Mouse (Mus musculus): ENCODE measurements around the gene Saa2. TPM values are rescaled to one million over a fixed set of nuclear protein-coding genes. Genes with fewer than 3 reads are reported as not detected.

The Saa2 gene
- polyA plus RNA-seq (2012; fragmentation: generic; extraction: Trizol), result not detected

GRCm38 (mm10) chr7:46751490-46751889, at the start of gene Saa2:
Gene Saa2, plus strand, starts transcription at chr7:46751790.

DNA sequence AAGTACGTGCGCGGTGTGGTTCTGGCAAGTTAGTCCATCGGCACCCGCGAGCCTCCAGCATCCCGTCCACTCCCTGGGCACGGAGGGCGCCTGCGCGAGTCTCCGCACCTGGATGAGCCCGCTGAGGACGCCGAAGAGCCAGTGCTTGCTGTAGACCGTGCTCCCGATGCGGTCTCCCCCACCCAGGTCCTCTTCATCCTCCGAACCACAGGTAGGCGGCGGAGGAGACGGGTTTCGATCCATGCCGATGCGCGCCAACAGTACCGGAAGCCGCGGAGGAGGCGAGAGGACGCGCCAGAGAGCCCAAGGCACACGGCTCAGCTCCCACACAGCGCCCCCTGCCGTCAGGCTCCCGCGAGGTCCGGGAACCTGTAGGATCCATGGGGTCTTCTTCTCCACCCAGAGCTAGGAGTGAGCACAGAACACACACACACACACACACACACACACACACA, 41.2 kb upstream of the Saa2 start, which contains the start of gene Saal1:
Gene Saal1 (minus strand): TSS at position 291 of the 455 bp plus-strand sequence.

DNA sequence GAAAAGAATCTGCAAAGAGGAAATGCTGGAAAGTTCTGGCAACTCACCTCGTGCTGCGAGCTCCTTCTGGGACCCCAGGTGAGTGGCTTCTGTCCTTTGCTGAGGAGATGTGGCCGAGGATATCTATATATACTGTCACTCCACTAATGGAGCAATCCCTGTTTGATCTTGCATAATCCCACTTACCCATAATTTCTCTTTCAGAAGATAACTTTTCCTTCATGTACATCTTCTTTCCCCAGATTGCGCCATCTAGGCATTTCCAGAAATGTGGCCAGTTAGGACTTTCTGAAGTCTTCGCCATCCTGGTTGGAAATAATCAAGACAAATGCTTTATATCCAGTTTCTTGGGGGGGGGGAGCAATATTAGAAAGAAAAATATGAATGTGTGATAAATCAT, 36.0 kb upstream of the Saa2 start, which contains the start of gene Saa3:
Gene Saa3 (minus strand): TSS at position 101 of the 400 bp plus-strand sequence.

GRCm38 (mm10) chr7:46732458-46732857, 19.1 kb upstream of the Saa2 start, which contains the start of gene Saa4:
Gene Saa4, minus strand, starts transcription at chr7:46732603.

DNA sequence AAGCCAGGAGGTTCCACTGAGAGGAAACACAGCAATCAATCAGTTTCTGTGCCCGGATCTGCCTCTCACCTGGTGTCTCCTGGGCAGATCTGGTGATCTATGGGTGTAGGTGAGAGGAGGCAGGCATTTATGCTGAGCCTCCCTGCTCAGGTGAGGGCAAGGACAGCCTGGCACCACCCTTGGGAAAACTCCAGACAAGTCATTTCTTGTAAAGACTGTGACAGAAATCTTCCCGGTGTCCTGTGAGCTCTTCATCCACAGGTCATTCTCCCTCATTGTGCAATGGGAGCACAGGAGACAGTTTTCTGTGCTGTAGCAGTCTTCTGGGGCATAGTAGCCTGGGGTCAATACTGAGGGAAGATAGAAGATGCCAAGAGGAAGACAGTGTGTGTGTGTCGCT, 8.7 kb upstream of the Saa2 start, which contains the start of gene Saa1:
Gene Saa1 (minus strand): TSS at position 101 of the 400 bp plus-strand sequence.

DNA sequence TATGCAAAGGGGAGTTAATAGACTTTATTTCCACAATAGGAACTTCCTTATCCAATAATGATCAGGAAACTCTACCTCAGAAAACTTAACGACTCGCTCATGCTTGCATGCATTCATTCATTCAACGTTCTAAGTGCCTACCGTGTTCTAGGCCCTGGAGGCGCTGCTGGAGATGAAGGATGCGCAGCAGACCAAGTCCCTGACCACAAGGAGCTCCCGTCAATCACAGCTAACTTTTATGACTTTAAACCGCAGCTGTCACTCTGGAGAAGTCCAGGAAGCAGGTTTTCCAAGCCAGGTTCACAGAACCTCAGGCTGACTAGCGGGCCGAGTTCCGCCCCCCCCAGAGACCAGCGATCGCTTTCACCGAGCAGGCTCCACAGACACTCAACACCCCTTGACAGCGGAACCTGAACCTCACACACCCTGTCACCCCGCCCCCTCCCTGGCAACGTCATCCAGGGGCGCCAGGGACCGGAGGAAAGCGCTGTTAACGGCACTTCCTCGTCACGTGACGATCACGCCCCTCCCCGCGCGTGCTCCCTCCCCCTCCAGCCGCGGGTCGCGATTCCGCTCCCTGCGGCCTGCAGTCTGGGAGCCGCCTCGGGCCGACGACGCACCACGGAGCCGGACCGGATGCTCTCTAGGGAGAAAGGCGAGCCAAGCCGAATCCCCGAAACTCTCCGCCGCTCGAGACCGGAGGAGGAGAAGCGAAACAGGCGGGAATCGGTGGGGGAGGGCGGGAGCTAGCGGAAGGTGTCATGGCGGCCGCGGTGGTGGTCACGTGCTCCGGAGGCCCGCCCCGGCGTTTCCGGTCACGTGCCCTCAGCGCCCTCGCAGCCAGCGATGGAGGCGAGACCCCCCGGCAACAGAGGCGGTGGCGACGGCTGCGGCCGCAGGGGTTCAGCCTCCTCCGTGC, 44.0 kb downstream of the Saa2 start, which contains the start of the genes Hps5 and Gtf2h1:
Gene Hps5 (minus strand): TSS at position 778 of the 919 bp plus-strand sequence.
Gene Gtf2h1 (plus strand): TSS at position 817 of the 919 bp plus-strand sequence.

Other genes starting within 250 kb of the Saa2 start
- 10 to 100 TPM in 1 of 2 experiments, 1 to 10 TPM in 1; 8.7 to 18.8 TPM for gene Sergef, start 112.0 kb upstream of the Saa2 start, polyA plus RNA-seq (2012; fragmentation: generic; extraction: Trizol)
- gene Tph1, start 79.3 kb upstream of the Saa2 start, polyA plus RNA-seq (2012; fragmentation: generic; extraction: Trizol), result not detected
- 10 to 100 TPM; 12.0 to 19.1 TPM for gene Saal1, start 41.1 kb upstream of the Saa2 start, polyA plus RNA-seq (2012; fragmentation: generic; extraction: Trizol)
- not detected for gene Saa3, start 36.1 kb upstream of the Saa2 start, polyA plus RNA-seq (2012; fragmentation: generic; extraction: Trizol)
- gene Saa4, start 19.2 kb upstream of the Saa2 start, polyA plus RNA-seq (2012; fragmentation: generic; extraction: Trizol), result not detected
- not detected for gene Saa1, start 8.8 kb upstream of the Saa2 start, polyA plus RNA-seq (2012; fragmentation: generic; extraction: Trizol)
- 10 to 100 TPM in 1 of 2 experiments, 1 to 10 TPM in 1; 1.3 to 10.8 TPM for gene Hps5, start 44.3 kb downstream of the Saa2 start, polyA plus RNA-seq (2012; fragmentation: generic; extraction: Trizol)
- 10 to 100 TPM in 1 of 2 experiments, 1 to 10 TPM in 1; 1.3 to 12.2 TPM for gene Gtf2h1, start 44.3 kb downstream of the Saa2 start, polyA plus RNA-seq (2012; fragmentation: generic; extraction: Trizol)
- gene Ldha, start 89.7 kb downstream of the Saa2 start, polyA plus RNA-seq (2012; fragmentation: generic; extraction: Trizol), result 1,000 to 10,000 TPM in 1 of 2 experiments, 100 to 1,000 TPM in 1; 578 to 1,659 TPM
- not detected for gene Ldhc, start 109.4 kb downstream of the Saa2 start, polyA plus RNA-seq (2012; fragmentation: generic; extraction: Trizol)
- 10 to 100 TPM; 16.1 to 42.5 TPM for gene Tsg101, start 168.2 kb downstream of the Saa2 start, polyA plus RNA-seq (2012; fragmentation: generic; extraction: Trizol)
- 1 to 10 TPM in 1 of 2 experiments, under 1 TPM in 1; 0.44 to 7.0 TPM for gene Uevld, start 206.7 kb downstream of the Saa2 start, polyA plus RNA-seq (2012; fragmentation: generic; extraction: Trizol)
- not detected for gene Gm9999, start 231.8 kb downstream of the Saa2 start, polyA plus RNA-seq (2012; fragmentation: generic; extraction: Trizol)

Data from C3H10T1/2 (cell line).